Mouse (Mus musculus): Measurements from ENCODE around the gene Taar8b.
"Not testable (repeated sequence)": the region's sequence is repeated elsewhere in the genome, so short reads cannot be mapped to it uniquely, and the experiment has no call there.

DNA sequence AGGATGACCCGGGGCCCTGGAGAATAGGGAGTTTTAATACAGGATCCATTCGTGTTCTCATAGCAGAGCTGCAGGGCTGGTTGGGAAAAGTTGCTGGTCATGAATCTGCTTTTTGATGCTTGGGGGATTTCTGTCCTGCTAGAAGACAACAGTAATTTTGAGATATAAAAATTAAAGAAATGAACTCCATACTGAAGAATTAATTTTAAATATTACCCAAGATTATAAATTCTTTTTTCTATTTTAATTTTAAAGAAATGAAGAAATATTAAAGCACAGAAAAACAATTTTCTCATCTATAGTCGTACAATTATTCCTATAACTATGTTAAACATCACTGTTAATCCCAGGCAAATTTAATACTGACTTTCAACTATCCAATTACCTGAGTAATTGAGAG, 9.7 kb upstream of the Taar8b start, which contains the start of gene Taar8c:
- not testable (repeated sequence) for TF ChIP-seq CTCF (IDR thresholded peaks at IDR 0.05; ENCODE audit: extremely low read depth, insufficient read length, insufficient replicate concordance, low read depth, low read length); POLR2A (IDR thresholded peaks at IDR 0.05; ENCODE audit: low read depth, low read length)
